Mouse (Mus musculus) cerebellum, postnatal 4 days (tissue): ENCODE measurements around the gene Pax3.

Experiments used
- DNase-seq, 2 experiments: peaks; one replicate each; pipeline ENCODE4 v3.0.0; 2022; ENCODE audit warnings: low spot score in 2 of 2, mixed read lengths in 1 of 2

Gene Pax3

DNA sequence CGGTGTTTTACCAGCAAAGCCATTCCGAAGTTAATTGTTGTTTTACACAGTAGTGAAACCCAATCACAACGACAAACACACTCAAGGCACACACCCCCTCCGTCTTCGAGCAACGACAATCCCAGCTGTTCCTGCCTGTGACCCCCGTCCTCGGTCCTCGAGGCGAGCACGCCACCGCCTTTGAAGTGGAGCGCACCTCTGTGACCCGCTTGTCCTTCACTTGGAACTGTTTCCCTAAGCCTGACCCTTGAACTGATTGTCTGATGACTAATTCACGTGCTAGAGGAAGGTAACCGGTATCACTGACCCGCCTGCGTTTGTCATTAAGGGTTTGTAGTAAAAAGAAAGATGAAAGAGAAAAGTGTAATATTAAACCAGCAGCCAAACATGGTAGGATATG lies 115.2 kb downstream of the Pax3 start:
- DNase-seq, result no peak

DNA sequence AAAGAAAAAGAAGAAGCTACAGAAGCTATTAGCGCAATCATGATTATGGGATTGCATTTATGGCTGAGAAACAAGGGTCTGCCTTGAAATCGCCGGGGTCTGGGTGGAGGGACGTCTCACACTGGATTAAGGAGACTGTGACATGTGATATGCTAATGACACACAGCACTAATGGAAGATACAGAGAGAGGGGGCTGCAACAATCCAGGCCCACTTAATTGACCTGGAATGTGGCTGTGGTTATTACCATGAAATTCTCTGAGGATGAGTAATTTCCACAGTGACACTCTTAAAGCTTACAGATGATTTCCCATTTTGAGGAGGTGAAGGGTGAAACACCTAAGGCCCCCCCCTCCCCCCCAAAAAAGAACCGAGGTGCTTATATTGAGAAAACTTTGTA lies 136.1 kb downstream of the Pax3 start:
- no peak for DNase-seq

GRCm38 (mm10) chr1:78057939-78058338 lies 139.0 kb downstream of the Pax3 start:
- DNase-seq, result no peak

GRCm38 (mm10) chr1:78053677-78054076 lies 143.3 kb downstream of the Pax3 start:
- DNase-seq, result no peak
